Mouse (Mus musculus) forelimb bud, embryonic 11.5 days (tissue): ENCODE measurements around the gene Etl4.
A peak's percentile ranks its signal among the peaks of the same experiment; 100 is the strongest.

Experiments used
- DNase-seq: peaks from one replicate; pipeline ENCODE4 v3.0.0-alpha.2; 2012; ENCODE audit warnings: low read depth, low spot score

The Etl4 gene

GRCm38 (mm10) chr2:20692898-20693297 is 783.3 kb downstream of the Etl4 start:
- DNase-seq = no peak

- DNase-seq = no peak
Observed at GRCm38 (mm10) chr2:20693772-20694171, 784.2 kb downstream of the Etl4 start.

- no peak for DNase-seq
Observed at GRCm38 (mm10) chr2:20697719-20698118, 788.1 kb downstream of the Etl4 start.

- no peak for DNase-seq
Observed at GRCm38 (mm10) chr2:20705110-20705509, 795.5 kb downstream of the Etl4 start.

- no peak for DNase-seq
Observed at GRCm38 (mm10) chr2:20710589-20710988, 801.0 kb downstream of the Etl4 start.

GRCm38 (mm10) chr2:20711024-20711423 is 801.4 kb downstream of the Etl4 start:
- DNase-seq = no peak

GRCm38 (mm10) chr2:20719105-20719504 is 809.5 kb downstream of the Etl4 start:
- no peak for DNase-seq

- no peak for DNase-seq
Observed at GRCm38 (mm10) chr2:20721098-20721497, 811.5 kb downstream of the Etl4 start.

GRCm38 (mm10) chr2:20722165-20722991 is 812.8 kb downstream of the Etl4 start:
- DNase-seq = peak; percentile 20

- no peak for DNase-seq
Observed at GRCm38 (mm10) chr2:20723990-20724745, 814.6 kb downstream of the Etl4 start.

GRCm38 (mm10) chr2:20726974-20727373 is 817.4 kb downstream of the Etl4 start:
- no peak for DNase-seq

GRCm38 (mm10) chr2:20727752-20728438 is 818.3 kb downstream of the Etl4 start:
- no peak for DNase-seq

- DNase-seq = no peak
Observed at GRCm38 (mm10) chr2:20735444-20735843, 825.9 kb downstream of the Etl4 start.

- DNase-seq = no peak
Observed at GRCm38 (mm10) chr2:20736324-20737015, 826.9 kb downstream of the Etl4 start.

- no peak for DNase-seq
Observed at GRCm38 (mm10) chr2:20737112-20737808, 827.7 kb downstream of the Etl4 start.

- DNase-seq = no peak
Observed at GRCm38 (mm10) chr2:20737837-20738236, 828.3 kb downstream of the Etl4 start.

- no peak for DNase-seq
Observed at GRCm38 (mm10) chr2:20747723-20748122, 838.1 kb downstream of the Etl4 start.

GRCm38 (mm10) chr2:20748481-20748880 is 838.9 kb downstream of the Etl4 start:
- DNase-seq = no peak

GRCm38 (mm10) chr2:20749687-20750086 is 840.1 kb downstream of the Etl4 start:
- no peak for DNase-seq

- DNase-seq = no peak
Observed at GRCm38 (mm10) chr2:20753282-20754110, 843.9 kb downstream of the Etl4 start.
